Mouse (Mus musculus) right cerebral cortex, postnatal 36 days (tissue): ENCODE measurements around the gene Bsg.

ENCODE experiments used
- DNase-seq, 2 experiments: peaks; one replicate each; pipeline ENCODE4 v3.0.0; 2022; ENCODE audit warnings: low spot score in 2 of 2, mixed read lengths in 1 of 2

Bsg gene

DNA sequence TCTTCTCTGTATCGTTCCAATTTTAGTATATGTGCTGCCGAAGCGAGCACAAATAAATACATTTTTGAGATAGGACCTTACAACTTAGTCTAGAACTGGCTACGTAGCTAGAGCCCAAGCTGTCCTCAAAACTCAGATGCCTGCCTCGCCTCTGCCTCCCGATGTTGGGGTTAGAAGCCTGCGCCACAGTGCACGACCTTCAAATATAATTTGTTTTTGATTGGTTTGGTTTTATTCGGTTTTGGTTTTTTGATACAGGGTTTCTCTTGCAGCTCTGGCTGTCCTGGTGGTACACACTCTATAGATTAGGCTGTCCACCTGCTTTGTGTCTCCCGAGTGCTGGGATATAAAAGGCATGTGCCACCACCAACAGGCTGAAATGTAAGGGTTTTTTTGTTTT lies 750 bp upstream of the Bsg start:
- DNase-seq: no peak

DNA sequence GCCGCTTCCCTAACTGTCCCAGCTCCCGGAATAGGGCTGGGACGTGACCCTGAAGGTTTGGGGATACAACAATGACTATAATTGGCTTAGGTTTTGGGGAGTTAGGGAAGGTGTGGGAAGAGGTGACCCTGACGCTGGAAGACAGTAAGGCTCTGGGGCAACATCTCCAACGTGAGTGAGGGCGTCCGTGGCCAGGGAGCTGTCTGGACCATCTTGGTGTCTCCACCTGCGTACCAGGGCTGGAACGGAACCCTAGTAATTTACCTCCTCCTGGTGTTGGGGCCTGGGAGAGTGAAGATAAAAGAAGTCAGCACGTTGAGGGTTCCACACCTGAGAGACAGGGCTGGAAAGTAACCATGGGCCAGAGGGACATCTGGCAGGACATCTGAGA lies 674 bp downstream of the Bsg start:
- no peak for DNase-seq

DNA sequence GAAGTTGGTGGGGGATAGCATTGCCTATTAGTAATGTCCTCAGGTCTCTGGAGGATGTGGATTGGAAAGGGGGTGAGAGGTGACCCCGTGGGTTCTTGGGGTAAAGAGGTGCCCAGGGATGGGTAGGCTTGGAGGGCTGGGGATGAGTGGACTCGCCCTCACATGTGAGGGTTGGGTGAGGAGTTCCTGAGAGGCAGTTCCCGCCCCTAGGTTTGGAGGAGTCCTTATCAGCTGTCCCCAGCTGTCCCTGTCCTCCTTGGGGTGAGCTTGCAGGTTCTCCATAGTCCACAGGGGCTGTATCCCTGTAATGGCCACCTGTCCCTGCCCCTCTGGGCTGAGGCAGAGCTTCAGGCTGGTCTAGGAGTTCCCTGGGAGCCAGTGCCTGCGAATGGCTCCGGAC lies 1.7 kb downstream of the Bsg start:
- DNase-seq: no peak

DNA sequence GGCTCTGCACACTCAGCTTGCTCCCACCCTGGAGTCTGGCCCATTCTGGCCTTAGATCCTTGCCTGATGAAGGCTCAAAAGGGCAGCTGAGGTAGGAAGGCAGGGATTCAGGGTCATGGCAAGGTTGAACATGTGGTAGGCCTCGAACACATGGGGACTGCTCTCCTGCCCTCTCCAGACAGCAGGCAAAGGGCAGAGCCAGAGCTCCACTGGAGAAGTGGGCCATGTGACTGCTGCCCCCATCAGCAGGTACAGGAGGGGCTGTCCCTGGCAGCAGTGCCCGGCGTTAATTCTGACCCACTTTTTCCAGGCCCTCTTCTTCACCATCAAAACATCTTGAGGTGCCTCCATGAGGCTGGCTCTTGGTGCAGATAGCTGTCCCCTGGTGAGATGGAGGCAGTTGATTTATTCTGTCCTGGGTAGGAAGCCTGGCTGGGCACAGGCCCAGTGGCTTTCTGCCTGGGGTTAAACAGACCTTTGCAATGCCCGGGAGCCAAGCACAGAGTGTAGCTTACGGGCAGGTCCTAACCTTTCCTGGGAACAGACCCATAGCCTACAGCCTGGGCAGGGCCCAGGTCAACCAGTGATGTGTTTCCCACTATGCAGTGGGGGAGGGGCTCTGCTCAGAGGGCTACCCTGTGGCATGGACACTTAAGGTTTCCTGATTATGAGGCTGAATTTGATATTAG lies 2.3 kb downstream of the Bsg start:
- DNase-seq: no peak

DNA sequence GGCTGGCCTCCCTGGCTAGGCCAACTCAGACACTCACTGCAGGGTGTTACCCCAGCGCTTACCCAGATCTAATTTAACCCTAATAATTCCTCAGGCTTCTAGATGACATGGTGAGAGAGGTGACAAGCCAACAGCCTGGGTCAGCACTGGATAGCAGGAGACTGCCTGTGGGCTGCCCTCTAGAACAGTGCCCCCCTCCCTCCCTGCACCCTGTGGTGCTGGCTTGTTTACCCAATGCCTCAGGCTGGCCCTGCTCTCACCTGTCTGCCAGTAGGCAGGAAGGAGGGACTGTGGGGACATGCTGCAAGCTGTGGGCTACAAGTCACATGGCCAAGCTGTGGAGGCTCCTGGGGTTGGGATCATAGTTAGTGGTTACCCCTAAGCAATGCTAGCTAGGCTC lies 2.9 kb downstream of the Bsg start:
- no peak for DNase-seq

DNA sequence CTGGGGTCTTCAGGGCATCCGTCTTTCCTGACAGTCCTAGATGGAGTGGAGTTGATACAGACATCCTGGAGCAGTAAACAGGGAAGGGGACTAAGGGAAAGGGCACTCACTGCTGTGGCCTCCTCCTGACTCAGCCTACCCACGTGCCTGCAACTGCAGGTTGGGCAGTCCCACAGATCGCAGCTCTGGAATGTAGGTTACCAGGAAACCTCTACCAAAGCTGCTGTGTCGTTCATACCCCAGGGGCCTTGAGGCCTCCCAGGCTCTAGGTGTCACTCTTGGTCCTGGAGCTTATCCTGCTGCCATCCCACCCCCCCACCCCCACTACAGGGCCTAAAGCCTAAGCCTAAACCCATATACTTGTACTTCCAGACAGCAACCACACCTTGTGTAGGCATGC lies 3.5 kb downstream of the Bsg start:
- DNase-seq: no peak

DNA sequence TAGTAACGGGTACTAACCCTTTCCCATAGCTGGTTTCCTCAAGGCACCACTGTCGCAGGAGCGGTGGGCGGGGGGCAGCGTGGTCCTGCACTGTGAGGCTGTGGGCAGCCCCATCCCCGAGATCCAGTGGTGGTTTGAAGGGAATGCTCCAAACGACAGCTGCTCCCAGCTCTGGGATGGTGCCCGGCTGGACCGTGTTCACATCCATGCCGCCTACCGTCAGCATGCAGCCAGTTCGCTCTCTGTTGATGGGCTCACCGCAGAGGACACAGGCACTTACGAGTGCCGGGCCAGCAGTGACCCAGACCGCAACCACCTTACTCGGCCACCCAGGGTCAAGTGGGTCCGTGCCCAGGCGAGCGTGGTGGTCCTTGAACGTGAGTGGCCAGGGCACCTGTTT lies 4.4 kb downstream of the Bsg start:
- DNase-seq: no peak

DNA sequence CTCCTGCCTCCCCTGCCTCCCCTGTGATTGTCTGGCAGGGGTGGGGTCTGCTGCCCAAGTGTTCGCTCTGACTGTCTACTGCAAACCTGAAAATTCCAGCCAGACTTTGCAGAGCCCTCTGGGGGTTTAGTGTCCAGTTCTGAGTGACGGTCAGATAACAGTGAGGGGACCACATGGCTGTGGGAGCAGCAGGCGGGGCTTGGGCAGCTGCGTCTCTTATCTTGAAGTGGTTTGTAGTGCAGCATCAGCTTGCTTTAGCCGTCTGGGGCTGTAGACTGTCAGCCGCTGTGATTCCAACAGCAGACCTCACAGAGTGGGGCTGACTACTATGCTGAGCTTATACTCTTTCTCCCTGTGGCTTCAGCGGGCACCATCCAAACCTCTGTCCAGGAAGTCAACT lies 5.0 kb downstream of the Bsg start:
- no peak for DNase-seq

DNA sequence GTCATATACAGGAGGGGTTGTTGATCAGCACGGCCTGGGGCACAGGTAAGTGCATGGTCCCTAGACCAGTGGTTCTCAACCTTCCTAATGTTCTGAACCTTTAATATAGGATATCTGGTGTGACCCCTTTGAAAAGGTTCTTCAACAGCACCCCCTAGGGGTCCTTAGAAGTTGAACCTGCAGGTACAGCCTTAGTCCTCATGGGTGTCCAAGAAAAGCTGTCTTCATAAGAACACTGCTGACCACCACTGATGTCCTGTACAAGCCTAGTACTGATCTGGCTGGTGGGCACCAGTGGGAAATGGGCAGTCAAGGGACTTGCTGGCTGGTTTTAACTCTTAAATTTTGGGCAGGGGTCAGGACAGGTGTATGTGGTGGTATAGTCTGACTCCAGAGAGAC lies 7.7 kb downstream of the Bsg start:
- DNase-seq: no peak

DNA sequence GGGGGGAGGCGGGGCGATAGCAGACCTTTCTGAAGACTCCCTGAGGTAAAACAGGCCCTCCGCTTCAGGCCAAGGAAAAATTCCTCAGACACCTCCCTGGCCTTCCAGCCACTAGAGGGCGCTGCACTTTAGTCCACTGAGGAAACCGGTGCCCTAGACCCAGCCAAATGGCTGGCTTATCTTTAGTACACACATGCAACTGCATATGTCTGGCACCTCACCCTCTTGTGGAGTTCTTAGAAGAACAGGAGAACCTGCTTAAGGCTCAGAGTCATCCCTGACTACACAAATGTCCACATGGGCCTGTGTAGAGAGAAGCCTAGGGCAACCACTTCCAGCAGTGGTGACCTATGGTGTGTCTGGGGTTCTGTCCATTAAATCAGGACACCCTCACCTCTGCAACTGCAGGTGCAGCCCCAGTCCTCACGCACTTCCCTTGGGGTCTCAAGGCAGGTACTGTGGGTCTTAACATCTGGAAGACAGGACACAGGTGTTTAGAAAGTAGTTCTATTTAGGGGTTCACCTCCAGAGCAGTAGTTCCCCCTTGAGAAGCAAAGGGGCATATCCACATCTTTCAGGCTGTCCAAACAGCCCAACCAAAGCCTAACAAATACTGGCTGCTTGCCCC lies 8.3 kb downstream of the Bsg start:
- peak; percentile 57 to 59 for DNase-seq

DNA sequence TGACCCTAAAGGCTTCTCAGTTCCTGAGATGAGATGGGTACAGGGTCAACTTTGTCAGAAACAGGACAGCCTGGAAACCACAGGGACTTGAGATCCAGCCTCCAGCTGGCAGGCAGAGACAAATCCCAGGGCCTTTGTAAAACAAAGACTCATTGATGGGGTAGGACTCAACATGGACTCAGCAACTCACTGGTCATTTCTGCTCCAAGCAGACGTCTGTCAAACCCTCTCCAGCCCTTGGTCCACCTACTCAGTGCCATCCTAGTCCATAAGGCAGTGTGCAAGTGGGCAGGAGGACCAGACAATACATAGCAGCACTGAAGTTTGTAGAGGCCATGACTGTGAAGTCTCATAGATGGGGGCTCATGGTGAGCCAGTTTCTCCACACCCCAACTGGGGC lies 8.9 kb downstream of the Bsg start:
- DNase-seq: no peak

DNA sequence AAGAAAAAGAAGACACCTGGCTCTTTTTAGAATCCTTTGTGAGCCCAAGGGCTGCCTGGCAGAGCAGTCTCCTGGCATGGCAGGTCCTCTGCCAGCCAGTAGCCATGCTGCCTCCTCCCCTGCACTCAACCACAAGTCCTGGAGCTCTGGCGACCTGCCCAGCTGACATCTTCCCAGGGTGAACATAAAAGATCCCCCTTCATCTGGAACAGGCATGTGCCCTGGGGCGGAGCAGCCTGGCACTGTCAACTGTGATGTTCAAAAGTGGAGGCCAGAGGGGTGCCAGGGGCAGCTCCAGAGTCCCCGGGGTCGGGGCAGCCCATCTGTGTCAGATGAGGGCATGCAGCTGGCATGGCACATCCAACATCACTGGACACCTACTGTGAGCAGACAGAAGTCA lies 10.7 kb downstream of the Bsg start:
- no peak for DNase-seq

DNA sequence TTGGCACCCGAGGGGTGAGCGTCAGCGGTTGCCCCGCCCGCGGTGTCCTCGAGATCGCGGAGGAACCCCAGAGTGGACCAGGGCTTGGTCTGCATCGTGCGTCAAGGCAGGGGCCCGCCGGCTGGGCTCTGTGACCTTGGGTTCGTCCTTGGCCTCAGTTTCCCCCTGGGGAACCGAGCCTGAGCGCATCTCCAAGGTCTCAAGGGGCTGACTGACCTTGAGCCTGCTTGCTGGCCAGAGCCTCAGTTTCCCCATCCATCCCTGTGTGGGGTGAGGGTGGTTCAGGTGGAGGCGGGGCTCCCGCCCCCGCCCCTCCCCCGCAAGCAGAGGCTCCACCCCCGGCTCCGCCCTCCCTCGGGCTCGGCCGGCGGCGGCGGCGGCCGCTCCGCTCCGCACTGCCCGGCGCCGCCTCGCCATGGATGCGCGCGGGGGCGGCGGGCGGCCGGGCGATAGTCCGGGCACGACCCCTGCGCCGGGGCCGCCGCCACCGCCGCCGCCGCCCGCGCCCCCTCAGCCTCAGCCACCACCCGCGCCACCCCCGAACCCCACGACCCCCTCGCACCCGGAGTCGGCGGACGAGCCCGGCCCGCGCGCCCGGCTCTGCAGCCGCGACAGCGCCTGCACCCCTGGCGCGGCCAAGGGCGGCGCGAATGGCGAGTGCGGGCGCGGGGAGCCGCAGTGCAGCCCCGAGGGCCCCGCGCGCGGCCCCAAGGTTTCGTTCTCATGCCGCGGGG lies 12.1 kb downstream of the Bsg start, which contains the start of gene Hcn2:
TSS of gene Hcn2 (plus strand) at position 381 of the 734 bp plus-strand sequence.
- no peak for DNase-seq

DNA sequence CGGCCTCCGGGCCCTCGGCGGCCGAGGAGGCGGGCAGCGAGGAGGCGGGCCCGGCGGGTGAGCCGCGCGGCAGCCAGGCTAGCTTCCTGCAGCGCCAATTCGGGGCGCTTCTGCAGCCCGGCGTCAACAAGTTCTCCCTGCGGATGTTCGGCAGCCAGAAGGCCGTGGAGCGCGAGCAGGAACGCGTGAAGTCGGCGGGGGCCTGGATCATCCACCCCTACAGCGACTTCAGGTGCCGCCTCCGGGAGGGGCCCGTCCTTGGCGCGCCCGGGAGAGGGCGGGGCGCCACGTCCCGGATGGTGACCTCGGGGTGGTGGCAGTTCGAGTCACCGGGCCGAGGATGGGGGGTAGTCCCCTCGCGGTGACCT lies 12.7 kb downstream of the Bsg start:
- DNase-seq: no peak

DNA sequence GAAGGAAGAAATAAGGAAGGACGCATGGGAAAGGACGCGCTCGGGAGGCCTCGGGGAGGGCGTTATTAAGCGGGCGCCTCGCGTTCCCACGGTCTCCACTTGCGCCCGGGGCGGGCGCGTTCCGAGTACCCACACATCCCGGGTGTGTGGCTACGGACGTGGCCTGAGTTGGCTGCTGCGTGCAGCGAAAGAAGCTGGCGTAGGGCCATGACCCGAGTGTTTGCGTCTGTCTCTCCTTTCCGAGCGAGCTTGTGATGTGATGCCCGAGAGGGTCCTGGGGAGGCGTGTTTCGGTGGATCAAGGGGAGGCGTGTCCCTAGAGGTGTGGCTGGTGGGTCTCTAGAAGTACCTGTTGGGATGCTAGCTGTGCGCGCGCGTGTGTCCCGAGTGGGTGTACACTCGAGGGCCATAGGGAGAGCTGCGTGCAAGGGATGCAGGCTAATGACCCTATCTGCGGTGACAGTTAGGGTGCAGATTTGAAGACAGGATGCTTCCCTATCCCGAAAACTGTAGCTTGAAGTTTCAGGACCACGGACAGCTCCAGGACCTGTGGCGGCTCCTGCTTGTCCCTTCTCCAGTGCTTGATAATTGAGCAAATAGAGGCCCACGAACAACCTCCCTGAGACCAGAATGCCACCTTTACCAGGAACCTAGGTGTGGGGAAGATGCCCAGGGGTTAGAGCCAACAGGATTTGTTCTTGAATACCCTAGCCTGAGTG lies 13.5 kb downstream of the Bsg start:
- DNase-seq: no peak

DNA sequence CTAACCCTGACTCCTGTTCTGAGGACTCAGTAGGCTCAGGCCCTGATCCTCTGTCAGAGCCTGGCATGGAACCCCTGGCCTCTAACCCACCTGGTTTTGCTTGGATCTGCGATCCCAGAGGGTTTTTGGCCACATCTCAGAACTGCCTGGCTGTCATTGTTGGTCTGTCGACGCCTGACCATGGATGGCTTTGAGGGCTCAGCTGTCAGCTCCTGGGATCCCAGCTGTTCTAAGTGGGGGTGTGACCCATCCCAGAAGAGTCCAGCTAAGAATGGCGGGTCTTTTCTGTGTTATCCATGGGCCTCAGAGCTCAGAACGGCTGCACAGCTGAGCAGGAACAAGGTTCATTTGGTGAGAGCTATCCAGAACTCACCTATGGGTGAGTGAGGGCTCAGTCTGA lies 16.8 kb downstream of the Bsg start:
- no peak for DNase-seq

DNA sequence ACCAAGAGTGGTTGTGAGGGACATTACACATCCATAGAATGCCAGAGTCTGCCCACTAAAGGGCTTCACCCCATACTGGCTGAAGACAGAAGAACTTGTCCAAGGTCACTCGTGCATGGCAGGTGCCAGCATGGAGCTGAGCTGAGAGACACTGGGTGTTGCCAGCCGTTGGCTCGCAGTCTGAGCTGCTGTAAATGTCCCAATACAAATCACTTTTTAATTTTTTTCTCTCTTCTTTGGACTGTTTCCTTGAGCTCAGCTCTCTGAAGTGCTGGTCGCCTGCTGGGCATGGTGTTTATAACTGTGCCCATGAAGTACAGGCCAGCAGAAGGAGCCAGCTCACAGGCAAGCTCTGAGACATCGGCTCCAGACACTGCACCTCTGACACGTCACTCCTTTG lies 18.8 kb downstream of the Bsg start:
- DNase-seq: no peak

DNA sequence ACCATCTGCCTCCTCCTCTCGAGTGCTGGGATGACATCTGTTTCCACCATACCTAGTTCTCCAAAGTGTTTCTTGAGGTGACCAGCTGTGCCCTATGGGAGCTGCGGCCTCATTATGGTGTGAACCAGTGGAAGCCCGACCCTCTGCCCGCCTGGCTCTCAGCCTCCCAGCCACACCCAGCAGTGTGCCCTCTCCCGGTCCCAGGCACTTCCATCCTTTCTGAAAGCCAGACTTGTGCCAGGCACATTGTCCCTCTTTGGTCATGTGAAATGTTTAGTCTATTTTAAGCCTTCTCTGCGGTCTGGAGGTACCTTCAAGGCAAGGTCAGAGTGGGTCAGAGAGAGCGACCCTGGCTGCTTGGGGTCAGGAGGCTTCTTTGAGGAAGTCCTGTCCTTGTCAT lies 19.4 kb downstream of the Bsg start:
- DNase-seq: no peak

DNA sequence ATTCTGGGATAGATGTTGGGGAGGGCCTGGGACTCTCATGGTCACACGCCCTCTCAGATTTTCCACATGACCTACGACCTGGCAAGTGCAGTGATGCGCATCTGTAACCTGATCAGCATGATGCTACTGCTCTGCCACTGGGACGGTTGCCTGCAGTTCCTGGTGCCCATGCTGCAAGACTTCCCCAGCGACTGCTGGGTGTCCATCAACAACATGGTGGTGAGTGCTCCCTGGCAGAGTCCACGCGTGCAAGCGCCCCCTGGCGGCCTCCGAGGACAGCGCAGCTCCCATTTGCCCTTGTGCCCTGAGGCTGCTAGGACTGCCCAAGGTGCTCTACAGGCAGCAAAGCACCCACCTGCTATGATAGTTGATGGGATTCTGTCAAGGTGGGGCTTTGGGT lies 21.8 kb downstream of the Bsg start:
- no peak for DNase-seq

DNA sequence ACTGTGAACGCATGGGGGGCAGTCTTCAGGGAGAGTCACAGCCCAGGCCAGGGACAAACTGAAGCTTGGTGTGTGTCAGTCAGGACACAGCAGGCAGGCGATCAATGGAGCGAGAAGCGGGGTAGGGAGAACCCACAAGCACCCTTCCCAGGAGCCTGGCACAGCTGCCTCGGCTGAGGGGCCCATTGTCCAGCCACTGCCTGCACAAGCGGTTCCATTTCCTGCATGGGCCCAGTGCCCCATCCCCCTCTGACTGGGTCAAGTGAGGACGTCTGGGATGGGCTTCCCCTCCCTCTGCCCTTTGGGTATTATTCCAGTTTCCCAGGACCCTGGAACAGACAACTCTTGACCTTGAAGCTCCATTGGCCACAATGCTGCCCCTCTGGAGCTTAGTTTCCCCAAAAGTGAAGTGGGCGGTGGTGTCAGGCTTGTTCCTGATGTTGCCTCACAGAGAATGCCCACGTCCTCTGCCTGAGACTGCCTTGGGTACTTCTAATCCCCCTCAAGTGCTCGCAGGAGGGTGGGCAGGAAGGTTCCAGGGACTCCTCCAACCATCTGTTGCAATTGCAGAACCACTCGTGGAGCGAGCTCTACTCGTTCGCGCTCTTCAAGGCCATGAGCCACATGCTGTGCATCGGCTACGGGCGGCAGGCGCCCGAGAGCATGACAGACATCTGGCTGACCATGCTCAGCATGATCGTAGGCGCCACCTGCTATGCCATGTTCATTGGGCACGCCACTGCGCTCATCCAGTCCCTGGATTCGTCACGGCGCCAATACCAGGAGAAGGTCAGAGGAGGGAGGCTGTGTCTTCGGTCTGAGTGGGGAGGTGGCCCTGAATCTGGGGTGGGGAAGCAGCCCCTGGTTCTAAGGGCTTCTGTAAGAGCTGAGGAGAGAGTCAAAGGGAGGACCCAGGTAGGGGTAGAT lies 24.3 kb downstream of the Bsg start:
- peak; percentile 58 to 70 for DNase-seq

DNA sequence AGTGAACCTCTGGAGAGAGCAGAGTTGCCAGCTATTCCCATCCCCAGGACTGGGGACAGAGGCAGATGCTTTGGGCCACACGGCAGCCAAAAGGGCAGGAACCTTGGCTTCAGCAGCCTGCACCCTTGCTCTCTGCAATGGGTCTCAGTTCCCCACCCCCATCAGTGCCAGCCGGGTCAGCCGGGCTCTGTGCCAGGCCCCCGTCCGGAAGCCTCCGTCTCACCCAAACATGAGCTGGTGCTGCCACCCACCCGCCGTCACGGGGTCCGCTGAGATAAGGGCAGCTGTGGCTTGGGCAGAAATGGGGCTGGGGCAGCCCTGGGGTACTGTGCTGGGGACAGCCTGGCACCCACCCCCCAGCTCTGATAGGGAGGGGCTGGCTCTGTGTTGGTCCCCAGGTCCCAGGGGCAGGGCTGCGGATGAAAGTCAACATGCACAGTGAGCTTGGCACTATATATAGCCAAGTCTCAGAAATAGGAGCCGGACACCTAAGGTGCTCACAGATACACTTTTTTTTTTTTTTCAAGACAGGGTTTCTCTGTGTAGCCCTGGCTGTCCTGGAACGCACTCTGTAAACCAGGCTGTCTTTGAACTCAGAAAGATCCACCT lies 25.2 kb downstream of the Bsg start:
- DNase-seq: no peak
